Mouse (Mus musculus) adipocyte (in vitro differentiated cells): ENCODE measurements around the gene Pla2g5.
"Not testable (repeated sequence)": the region's sequence is repeated elsewhere in the genome, so short reads cannot be mapped to it uniquely, and the experiment has no call there.

ENCODE experiments used
- DNase-seq: peaks from one replicate; pipeline ENCODE4 v3.0.0-alpha.2; 2016; ENCODE audit warnings: low spot score

Gene Pla2g5

DNA sequence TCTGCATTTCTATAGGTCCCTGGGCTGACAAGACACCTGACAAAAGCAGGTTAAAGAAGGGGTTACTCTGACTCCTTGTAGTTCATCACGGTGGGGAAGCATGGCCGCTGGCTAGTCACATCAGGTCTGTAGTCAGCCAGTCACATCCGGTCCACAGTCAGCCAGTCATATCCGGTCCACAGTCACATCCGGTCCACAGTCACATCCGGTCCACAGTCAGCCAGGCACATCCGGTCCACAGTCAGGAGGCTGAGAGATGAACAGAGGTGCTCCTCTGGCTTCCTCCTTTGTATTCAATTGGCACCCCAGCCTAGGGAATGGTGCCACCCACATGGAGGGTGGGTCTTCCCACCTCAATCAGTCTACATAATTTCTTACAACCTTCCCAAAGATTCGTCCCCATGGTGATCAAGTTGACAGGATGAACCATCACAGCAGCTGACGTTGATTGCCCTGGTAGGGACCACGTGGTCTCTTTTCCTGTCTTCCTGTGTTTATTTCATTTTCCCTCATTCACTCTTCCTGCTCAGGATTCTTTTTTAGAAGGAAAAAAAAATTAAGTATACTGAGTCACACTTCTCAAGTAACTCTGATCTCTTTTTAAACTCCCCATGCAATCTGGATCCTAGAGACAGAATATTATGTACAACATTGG is at the start of gene Pla2g5:
TSS of gene Pla2g5 (minus strand) at position 139 of the 655 bp plus-strand sequence.
- no peak for DNase-seq

- DNase-seq = no peak
Measured at GRCm38 (mm10) chr4:138905624-138906337, 42.5 kb upstream of the Pla2g5 start.

DNA sequence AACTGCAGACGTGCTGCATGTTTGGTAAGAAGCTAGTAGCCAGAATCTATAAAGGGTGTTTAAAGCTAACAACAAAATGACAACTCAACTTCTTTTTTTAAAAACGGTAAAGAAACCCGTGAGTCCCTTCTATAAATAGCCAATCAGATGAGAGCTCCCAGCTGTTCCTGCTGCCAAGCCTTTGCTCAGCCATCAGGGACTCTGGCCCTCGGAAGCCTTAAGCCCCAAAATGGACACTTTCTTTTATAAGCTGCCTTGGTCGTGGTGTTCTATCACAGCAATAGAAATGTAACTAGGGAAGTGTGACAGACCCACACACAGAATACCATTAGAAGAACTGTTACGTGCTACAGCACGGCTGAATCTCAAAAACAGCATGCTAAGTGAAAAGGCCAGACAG is 36.1 kb upstream of the Pla2g5 start:
- no peak for DNase-seq

DNA sequence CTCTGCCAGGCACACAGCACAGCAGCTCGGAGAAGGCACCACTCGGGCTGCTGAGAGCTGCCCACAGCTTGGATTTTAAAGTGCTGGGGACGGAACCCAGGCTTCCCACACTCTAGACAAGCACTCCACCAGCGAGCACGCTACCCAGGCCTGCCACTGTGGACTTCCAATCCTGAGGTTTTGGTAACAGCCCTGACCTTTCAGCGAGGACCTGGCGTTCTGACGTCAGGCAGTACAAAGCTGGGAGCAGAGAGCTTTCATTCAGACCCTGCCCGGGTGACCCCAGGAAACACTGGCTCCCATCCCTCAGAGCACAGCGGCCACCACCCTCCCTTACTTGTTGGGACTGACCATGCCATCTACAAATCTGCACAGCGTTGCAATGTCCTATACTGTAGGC is 30.5 kb upstream of the Pla2g5 start:
- not testable (repeated sequence) for DNase-seq

DNA sequence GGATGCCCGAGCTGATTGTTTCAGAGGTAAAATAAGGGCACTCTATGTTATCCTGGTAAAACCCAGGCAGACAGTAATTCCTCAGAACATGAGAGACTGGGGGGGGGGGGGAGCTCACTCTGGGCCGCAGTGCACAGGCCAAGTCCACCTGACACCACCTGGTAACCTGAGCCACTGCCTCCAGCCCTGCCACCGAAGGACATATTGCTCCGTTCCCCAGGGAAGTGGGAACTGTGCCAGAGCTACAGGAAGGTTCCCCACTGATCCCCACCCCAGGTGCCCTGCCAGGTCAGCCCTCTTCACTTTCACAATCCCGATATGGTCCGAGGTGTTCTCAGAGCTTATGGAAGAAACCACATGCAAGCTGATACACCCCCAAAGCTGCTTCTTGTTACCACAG is 29.4 kb upstream of the Pla2g5 start:
- no peak for DNase-seq

DNA sequence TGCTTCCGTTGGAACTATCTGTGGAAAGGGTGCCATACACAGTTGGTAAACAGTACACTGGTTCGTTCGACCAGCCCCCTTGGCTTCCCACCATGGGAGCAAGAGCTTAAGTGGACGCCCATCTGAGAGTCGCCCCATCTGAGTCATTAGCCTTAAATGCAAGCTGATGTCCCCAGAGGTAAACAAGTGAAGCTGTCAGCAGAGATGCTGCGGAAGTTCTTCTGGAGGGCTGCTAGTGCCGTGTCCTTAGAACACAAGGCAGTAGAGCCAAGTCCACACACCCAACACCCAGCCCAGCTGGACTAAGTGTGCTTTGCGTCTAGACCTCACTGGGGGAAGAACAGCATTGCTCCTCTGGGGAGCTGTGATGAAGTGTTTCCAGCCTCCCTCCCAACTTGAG is 26.4 kb upstream of the Pla2g5 start:
- no peak for DNase-seq

GRCm38 (mm10) chr4:138889165-138889564 is 25.9 kb upstream of the Pla2g5 start:
- no peak for DNase-seq

DNA sequence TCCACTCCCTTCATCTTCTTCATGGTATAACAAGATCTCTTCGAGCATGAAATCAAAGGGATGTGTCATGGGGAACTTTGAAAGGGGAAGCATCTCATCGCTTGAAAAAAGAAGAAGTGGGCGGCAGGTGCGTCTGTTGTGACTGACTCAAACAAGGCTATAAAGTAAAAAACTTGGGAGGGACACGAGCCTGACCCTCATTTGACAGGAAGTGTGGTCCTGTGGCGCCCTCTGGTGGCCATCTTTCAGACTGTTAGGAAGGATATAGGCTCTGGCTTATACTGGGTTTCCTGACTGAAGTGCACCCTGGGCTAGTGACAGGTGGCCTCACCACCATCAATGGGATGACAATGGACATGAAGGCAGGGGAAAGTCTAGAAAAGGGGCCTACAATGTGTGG is 21.0 kb upstream of the Pla2g5 start:
- DNase-seq = peak; percentile 86

DNA sequence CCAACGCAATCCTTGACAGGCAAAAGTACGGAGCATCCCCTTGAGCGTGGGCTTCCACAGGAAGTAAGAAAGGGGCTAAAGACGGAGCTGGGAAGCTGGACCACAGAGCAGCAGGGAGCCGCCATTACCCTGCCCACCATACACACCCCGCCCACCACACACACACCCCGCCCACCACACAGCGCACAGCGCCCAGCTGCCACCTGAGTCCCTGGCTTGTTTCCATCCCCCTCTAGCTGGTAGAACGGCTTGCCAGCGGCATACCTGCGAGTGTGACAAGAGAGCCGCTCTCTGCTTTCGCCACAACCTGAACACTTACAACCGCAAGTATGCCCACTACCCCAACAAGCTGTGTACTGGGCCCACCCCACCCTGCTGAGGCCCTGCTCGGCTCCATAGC is 18.9 kb upstream of the Pla2g5 start:
- DNase-seq = no peak

DNA sequence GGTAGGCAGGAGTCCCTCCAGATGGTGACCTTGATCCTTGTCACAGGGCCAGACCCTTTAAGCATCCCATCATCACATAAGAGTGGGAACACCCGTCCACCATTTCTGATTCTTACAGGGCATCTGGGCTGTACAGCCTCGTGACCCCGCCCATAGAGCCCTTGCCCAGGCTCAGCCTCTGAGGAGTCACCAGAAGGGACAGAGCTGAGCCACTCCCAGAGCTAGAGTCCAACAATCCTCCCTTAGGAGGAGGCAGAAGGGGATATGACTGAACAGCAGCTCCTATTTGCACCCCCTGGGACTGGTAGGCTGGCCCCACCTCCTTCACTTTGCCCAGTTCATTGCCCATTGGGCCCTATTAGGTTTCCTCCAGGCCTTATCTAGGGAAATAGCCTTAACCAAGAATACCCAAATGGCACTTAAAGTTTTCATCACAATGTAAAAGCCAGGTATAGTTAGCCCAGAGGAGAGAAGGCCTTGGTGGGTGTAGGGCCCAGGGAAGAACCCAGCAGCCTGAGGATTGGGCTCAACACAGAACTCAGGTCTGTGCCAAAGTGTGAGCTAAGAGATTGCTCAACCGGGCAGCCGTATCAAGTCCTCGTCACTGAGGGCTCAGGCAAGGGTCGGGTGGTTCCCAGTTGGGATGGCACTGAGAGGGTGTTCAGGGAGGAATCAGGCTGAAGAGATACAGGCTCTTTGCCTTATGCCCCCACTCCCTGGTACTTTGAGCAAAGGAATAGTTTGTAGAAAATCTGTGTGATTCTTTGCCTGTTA is 17.7 kb upstream of the Pla2g5 start:
- DNase-seq = peak; percentile 33

DNA sequence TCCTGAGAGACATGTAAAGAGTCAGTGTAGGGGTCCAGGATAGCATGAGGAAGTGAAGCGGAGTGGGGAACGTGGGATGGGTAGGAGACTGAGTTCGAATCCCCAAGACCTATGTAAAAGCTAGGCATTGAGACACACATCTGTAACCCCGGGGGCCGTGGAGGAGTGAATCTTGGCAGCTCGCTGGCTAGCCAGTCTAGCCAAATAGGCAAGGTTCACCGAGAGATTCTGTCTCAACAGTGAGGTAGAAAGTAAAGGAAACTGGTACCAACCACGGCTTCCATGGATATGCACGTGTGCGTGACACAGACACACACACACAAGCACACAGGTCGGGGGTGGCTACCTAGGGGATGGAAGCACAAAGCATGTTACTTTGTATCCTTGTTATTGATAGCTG is 16.5 kb upstream of the Pla2g5 start:
- peak; percentile 56 for DNase-seq

GRCm38 (mm10) chr4:138878783-138879182 is 15.5 kb upstream of the Pla2g5 start:
- DNase-seq = peak; percentile 66

DNA sequence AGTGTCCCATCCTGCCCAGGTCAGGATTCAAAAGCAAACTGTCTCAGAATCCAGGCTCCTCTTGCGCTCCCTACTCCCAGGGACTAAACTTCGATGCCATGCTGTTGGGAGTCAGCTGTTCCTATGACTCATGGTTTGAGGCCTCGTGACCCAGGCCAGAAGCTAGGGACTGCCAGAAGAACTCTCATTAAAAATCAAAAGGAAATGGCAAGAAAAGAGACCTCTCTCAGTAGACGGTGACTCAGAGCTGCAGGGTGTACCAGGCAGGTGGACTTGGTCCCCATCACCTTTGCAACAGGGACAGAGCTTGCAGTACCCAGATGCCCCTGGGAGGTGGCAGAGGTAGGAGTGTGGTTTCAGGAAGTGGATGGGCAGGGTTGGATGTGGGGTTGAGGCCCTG is 14.4 kb upstream of the Pla2g5 start, which contains the start of gene Pla2g2e:
TSS of gene Pla2g2e (plus strand) at position 212 of the 400 bp plus-strand sequence.
- DNase-seq = peak; percentile 29

DNA sequence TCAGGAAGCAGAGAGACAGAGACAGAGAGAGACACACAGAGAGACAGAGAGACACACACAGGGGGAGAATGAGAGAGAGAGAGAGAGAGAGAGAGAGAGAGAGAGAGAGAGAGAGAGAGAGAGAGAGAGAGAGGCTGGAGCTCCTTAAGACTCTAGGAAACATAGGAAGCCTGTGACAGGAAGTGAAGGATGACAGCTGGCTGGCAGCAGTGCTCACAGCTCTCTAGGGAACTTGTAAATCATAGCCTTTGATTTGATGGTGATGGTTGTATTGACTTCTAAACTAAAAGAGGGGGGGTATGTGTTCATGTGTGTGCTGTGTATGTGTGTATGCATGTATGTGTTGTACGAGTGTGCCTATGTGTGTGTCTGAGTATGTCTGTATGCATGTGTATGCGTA is 12.7 kb upstream of the Pla2g5 start:
- DNase-seq = no peak

- not testable (repeated sequence) for DNase-seq
Measured at GRCm38 (mm10) chr4:138875275-138875674, 12.0 kb upstream of the Pla2g5 start.

DNA sequence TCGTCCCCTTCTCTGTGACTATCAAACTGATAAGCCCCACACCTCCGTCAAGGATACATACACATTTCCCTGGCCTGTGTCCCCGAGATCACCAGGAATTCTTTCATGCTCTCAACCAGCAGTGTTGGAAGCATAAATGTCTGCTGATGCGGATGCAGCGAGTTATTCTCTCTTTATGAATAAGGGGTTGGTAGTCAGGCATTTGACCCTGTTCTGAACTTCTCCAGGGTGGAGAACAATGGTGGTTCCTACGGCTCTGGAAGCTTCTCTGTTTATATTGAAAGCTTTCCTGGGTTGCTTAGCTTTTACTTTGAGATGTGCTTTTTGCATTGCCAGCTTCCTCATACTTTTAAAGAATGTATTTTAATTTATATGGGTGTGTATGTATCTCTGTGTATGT is 10.6 kb upstream of the Pla2g5 start, which contains the start of gene Gm13030:
TSS of gene Gm13030 (minus strand) at position 101 of the 400 bp plus-strand sequence.
- DNase-seq = no peak

GRCm38 (mm10) chr4:138868666-138869065 is 5.4 kb upstream of the Pla2g5 start:
- DNase-seq = no peak

DNA sequence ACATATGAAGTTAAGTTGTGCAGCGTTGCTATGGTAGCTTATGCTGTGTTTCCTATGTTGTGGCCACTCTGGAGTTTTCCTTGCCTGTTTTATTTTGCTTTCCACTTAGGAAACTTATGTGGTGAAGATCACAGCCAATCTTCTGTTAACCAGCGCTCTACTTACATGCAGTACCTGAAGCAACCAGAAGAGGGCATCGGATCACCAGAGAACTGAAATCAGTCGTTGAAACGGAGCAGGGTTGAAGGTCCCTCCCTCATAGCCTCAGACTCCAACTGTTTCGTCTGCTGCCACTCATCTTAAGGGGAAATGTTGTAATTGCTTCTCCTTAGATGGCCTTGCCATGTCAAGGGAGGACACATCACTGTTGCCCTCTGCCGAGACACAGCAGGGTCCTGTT is 3.1 kb upstream of the Pla2g5 start:
- DNase-seq = peak; percentile 86

DNA sequence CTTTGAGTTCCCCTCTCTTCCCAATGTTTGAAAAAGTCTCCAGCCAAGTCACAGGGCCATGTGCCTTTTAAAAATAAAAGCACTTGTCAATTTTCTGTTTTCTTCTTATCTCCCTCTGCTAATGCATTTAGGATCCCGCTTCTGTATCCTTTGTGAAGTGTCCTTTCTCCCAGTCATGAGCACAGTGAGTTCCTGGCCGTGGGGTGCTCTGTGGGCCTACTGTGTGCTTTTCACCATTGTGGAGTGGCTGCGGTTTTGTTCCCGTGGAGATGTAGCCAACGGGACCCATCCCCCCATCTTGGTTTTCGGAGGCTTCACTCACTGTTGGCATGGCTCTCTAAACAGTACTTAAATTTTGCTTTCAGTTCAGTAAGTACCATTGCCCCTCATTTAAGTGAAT is 2.7 kb upstream of the Pla2g5 start:
- DNase-seq = no peak

GRCm38 (mm10) chr4:138865092-138865491 is 1.8 kb upstream of the Pla2g5 start:
- DNase-seq = no peak

DNA sequence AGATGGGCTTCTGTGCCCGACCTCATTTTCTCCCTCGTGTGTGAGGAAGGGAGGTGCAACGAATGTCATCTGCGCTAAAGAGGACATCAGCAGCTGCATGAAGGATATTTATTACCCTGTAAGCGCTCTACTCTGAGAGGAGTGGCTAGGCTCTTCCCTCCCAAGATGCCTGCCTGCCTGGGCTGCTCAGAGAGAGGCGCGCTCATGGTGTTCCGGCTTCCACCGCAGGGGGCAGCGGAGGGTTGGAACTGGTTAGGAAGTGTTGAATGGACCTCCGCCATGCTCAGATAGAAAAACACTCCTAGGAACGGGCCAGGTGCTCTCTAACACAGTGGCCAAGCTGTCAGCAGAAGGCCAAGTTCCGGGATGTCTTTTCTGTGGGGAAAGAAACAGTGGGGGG is 3.6 kb downstream of the Pla2g5 start:
- DNase-seq = no peak

DNA sequence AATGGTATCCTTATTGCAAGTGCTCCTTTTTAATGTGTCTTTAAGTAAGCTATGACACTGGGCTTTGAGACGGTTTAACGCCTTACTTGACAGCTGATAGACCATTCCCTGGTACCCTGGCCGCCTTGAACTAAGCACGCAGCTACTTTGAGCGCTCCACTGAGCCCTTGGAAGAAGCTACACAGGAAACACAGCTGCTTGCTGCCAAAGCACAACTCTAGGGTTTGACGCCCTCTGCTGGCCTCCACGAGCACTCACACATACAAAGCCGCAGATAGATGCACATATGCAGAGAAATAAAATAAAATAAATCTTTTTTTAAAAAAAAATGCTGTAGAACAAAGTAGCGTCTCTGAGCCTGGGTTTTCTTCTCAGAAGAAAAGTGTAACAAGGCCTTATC is 4.0 kb downstream of the Pla2g5 start:
- no peak for DNase-seq

- no peak for DNase-seq
Measured at GRCm38 (mm10) chr4:138858446-138858845, 4.8 kb downstream of the Pla2g5 start.
